Mouse (Mus musculus): ENCODE results near the gene Scimp.

DNA sequence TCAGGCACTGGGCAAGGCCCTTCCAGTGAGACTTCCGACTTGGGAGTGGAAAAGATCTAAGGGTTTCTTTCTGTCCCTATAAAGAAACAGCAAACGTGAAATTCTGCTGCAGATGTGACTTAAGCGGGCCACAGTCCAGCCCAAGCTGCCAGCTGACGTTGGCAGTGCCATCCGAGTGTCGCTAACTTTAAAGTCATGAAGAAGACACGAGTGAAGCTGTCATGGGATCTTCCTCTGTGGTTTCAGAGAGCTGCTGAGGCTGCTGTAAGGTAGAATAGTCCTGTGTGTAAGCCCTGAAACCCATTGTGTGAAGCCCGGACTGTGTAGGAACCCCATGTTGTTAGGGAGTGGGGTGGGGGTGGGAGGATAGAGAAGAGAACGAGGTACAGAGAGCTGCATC lies 49.7 kb downstream of the Scimp start:
- TF ChIP-seq CTCF (IDR thresholded peaks at IDR 0.05; ENCODE audit: low read depth) (no peak), EP300 (IDR thresholded peaks at IDR 0.05; ENCODE audit: low read depth) (no peak)

Measured in liver, postnatal 0 days (tissue).